8 mouse cellular contexts compared by ENCODE assay signal in genomic region chr11:23254548-23254947, GRCm38 (mm10). TPM values are rescaled to one million over a fixed set of nuclear protein-coding genes. Genes with fewer than 3 reads are reported as not detected.
DNase-seq lines count a peak whose midpoint lies in the region; ATAC-seq and TF ChIP-seq lines count a peak whose summit lies in the region.

No protein-coding gene starts in this region.

- peak overlapping the region; percentile 79; the same call in 1 of the 2 replicates for H3K27ac ChIP-seq in bone marrow macrophage, adult 2 months (ENCODE audit: insufficient read depth, low read depth, low read length)
- peak overlapping the region; percentile 94 for H3K27ac ChIP-seq in hindbrain, embryonic 14.5 days
- H3K27ac ChIP-seq in midbrain, embryonic 16.5 days (ENCODE audit: low read length): peak overlapping the region; percentile 100

- H3K4me1 ChIP-seq in bone marrow macrophage, adult 2 months (ENCODE audit: control insufficient read depth, insufficient read depth, low read length): peaks cover 14% of the 10 kb centered on the region
- peaks cover 24% of the 10 kb centered on the region for H3K4me1 ChIP-seq in hindbrain, embryonic 14.5 days (replicated peaks; ENCODE audit: control insufficient read depth, insufficient read depth, low read length)
- H3K4me1 ChIP-seq in midbrain, embryonic 16.5 days (ENCODE audit: control insufficient read depth, insufficient read depth, low read length): peaks cover 20% of the 10 kb centered on the region

- H3K4me3 ChIP-seq in bone marrow macrophage, adult 2 months (ENCODE audit: insufficient read depth, low read length): peak overlapping the region; percentile 90
- peak overlapping the region; percentile 95 for H3K4me3 ChIP-seq in hindbrain, embryonic 14.5 days (replicated peaks; ENCODE audit: low read length)
- H3K4me3 ChIP-seq in midbrain, embryonic 16.5 days (ENCODE audit: low read depth, low read length): peak overlapping the region; percentile 82

- TF ChIP-seq CTCF in bone marrow macrophage, adult 2 months (IDR thresholded peaks at IDR 0.05; ENCODE audit: low read depth, low read length): no peak

- 88% methylated on average over 4 of the region's 4 CpGs for WGBS in hindbrain, embryonic 14.5 days
- WGBS in midbrain, embryonic 16.5 days: 87% methylated on average over 4 of the region's 4 CpGs

- H3K36me3 ChIP-seq in hindbrain, embryonic 14.5 days (replicated peaks; ENCODE audit: control insufficient read depth, insufficient read depth): no peaks in the 10 kb centered on the region
- no peaks in the 10 kb centered on the region for H3K36me3 ChIP-seq in midbrain, embryonic 16.5 days (ENCODE audit: control insufficient read depth, insufficient read depth, low read length)

- no peaks in the 10 kb centered on the region for H3K9me3 ChIP-seq in hindbrain, embryonic 14.5 days (ENCODE audit: control insufficient read depth, low read length)
- no peaks in the 10 kb centered on the region for H3K9me3 ChIP-seq in midbrain, embryonic 16.5 days (replicated peaks; ENCODE audit: control insufficient read depth, low read length, poor library complexity, severe bottlenecking)

- no peaks in the 10 kb centered on the region for H3K27me3 ChIP-seq in hindbrain, embryonic 14.5 days (ENCODE audit: control insufficient read depth, insufficient read depth, low read length)
- H3K27me3 ChIP-seq in midbrain, embryonic 16.5 days (ENCODE audit: control insufficient read depth, insufficient read depth, low read depth, low read length): no peaks in the 10 kb centered on the region

- ATAC-seq in hindbrain, embryonic 14.5 days (ENCODE audit: low FRiP score): no peak
- ATAC-seq in midbrain, embryonic 16.5 days: no peak
- no peak for ATAC-seq in inflammation-experienced regulatory T-cells, adult 6 months

- H3K4me2 ChIP-seq in hindbrain, embryonic 14.5 days (replicated peaks): peak overlapping the region; percentile 60
- H3K4me2 ChIP-seq in midbrain, embryonic 16.5 days (ENCODE audit: low read length): peak overlapping the region; percentile 49

- no peak for TF ChIP-seq POLR2A in bone marrow macrophage, adult 2 months (IDR thresholded peaks at IDR 0.05; ENCODE audit: borderline replicate concordance, low read depth, low read length)

- peak overlapping the region; percentile 86 for H3K9ac ChIP-seq in hindbrain, embryonic 14.5 days
- H3K9ac ChIP-seq in midbrain, embryonic 16.5 days (ENCODE audit: low read depth, low read length): peak overlapping the region; percentile 80

- DNase-seq in kidney, adult 9 months: peak; percentile 25
- no peak for DNase-seq in kidney, postnatal 10 days
- DNase-seq in hindbrain, embryonic 14.5 days (ENCODE audit: low spot score): no peak
- DNase-seq in testis, postnatal 10 days (ENCODE audit: low spot score): no peak
- DNase-seq in thymus, postnatal 10 days (ENCODE audit: low spot score in 2 of 2): no peak

RNA-seq across cellular contexts. Expression of gene Xpo1, which starts 1.3 kb away (rescaled TPM):
- polyA plus RNA-seq in bone marrow macrophage, adult 2 months (2012; ENCODE audit: insufficient read depth, insufficient read length, missing spikeins): 57.5 and 70.5 TPM in 2 replicates
- 90.7 and 94.9 TPM in 2 replicates for polyA plus RNA-seq in hindbrain, embryonic 14.5 days (2014; fragmentation: Nextera tagmentation; extraction: Ambion mirVana)
- 69.7 and 80.6 TPM in 2 replicates for polyA plus RNA-seq in midbrain, embryonic 16.5 days (2015; fragmentation: Nextera tagmentation; extraction: Ambion mirVana)
- polyA plus RNA-seq in inflammation-experienced regulatory T-cells, adult 6 months (2017; shearing (Covaris generic)): 10 to 100 TPM; 38.4 to 67.4 (median 52.2) TPM

RNA-seq across cellular contexts. Expression of gene Usp34, which starts 52.1 kb away (rescaled TPM):
- polyA plus RNA-seq in bone marrow macrophage, adult 2 months (2012; ENCODE audit: insufficient read depth, insufficient read length, missing spikeins): 27.2 and 30.3 TPM in 2 replicates
- polyA plus RNA-seq in hindbrain, embryonic 14.5 days (2014; fragmentation: Nextera tagmentation; extraction: Ambion mirVana): 46.5 and 48.9 TPM in 2 replicates
- polyA plus RNA-seq in midbrain, embryonic 16.5 days (2015; fragmentation: Nextera tagmentation; extraction: Ambion mirVana): 32.3 and 35.1 TPM in 2 replicates
- 10 to 100 TPM; 35.3 to 61.9 (median 48.4) TPM for polyA plus RNA-seq in inflammation-experienced regulatory T-cells, adult 6 months (2017; shearing (Covaris generic))
